Mouse (Mus musculus): ENCODE measurements around the gene Cyp2d11. TPM values are rescaled to one million over a fixed set of nuclear protein-coding genes. Genes with fewer than 3 reads are reported as not detected.
A peak's percentile ranks its signal among the peaks of the same experiment; 100 is the strongest.
"Not testable (repeated sequence)": the region's sequence is repeated elsewhere in the genome, so short reads cannot be mapped to it uniquely, and the experiment has no call there.

Gene Cyp2d11
- total RNA-seq (2014; fragmentation: Nextera tagmentation) = not detected in 2 replicates
- not detected in 2 replicates for total RNA-seq (2017)
- not detected in 2 replicates for polyA plus RNA-seq (2012)

DNA sequence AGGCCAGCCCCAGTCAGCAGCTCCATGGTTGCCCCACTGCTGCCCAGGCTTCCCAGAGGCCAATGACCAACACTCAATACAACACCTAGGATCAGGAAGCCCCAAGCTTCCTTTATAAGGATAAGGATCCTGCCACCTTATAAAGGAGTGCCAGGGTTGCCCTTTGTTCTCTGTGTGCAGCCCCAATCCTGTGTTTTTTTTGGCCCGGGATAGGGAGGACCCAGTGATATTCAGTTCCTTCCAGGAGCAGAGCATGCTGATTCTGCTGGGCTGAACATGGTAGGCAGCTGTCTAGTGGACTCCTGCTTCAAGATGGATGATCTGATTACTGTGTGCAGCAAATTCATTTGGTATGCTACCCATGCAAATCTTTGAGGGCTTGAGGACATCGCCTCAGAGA is at the start of gene Cyp2d11:
Cyp2d11 (minus strand) TSS at position 101 of the 400 bp plus-strand sequence.
- ATAC-seq (ENCODE audit: extremely low read depth, insufficient number of reproducible peaks, low FRiP score, poor library complexity, severe bottlenecking); H3K27me3 ChIP-seq (ENCODE audit: insufficient read depth, low read length); H3K9me3 ChIP-seq (replicated peaks); H3K4me3 ChIP-seq (ENCODE audit: low read depth, low read length); H3K36me3 ChIP-seq (replicated peaks); H3K4me1 ChIP-seq (ENCODE audit: insufficient read depth, low read depth, low read length); DNase-seq (ENCODE audit: low spot score): not testable (repeated sequence)

DNA sequence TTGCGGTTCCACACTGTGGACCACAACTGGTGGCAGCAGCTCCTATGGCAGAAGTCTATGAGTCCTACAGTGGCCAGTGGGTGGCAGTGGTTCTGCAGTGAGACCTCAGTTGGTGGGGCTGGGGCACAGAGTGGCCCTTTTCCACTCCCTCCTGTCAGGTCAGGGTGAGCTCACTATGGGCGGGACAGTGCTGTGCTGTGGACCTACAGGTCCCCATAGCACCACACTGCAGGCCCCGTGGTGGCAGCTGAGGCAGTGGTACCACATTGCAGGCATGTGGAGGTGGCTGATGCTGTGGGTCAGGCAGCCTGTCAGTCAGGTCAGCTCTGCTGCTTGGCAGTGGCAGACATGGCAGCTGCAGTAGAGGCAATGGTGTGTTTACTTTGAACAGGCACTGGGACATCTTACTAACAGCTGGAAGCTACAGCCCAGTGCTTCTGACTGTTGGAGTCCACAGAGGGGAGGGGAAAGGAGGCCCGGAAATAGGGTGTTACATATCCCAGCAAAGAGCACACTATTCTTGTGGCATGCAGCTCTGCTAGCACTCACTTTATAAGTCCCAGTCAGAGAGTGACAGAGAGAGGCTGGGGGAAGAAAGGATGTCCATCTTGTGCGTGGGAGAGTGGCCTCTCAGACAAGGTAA is 44.3 kb upstream of the Cyp2d11 start:
- no peaks in the 10 kb centered on the region for H3K4me1 ChIP-seq (ENCODE audit: insufficient read depth, low read depth, low read length)
- ATAC-seq (ENCODE audit: extremely low read depth, insufficient number of reproducible peaks, low FRiP score, poor library complexity, severe bottlenecking) = no peak
- H3K4me3 ChIP-seq (ENCODE audit: low read depth, low read length) = peak overlapping the region; percentile 13; the same call in 1 of the 2 replicates
- peaks cover 2% of the 10 kb centered on the region; the same call in 1 of the 2 replicates for H3K9me3 ChIP-seq (replicated peaks)
- no peaks in the 10 kb centered on the region for H3K36me3 ChIP-seq (replicated peaks)
- DNase-seq (ENCODE audit: low spot score) = no peak
- TF ChIP-seq TAL1 (conservative IDR thresholded peaks at IDR 0.05; ENCODE audit: low read depth, low read length) (no peak), GATA1 (IDR thresholded peaks at IDR 0.05; ENCODE audit: borderline replicate concordance, low read length) (no peak), GATA2 (IDR thresholded peaks at IDR 0.05; ENCODE audit: borderline replicate concordance, low read depth, low read length) (no peak), POLR2AphosphoS5 (IDR thresholded peaks at IDR 0.05; ENCODE audit: insufficient replicate concordance, low read depth, low read length) (no peak), CTCF (IDR thresholded peaks at IDR 0.05; ENCODE audit: low read depth, low read length) (no peak)
- peaks cover 9% of the 10 kb centered on the region; the same call in 1 of the 2 replicates for H3K27me3 ChIP-seq (ENCODE audit: insufficient read depth, low read length)

DNA sequence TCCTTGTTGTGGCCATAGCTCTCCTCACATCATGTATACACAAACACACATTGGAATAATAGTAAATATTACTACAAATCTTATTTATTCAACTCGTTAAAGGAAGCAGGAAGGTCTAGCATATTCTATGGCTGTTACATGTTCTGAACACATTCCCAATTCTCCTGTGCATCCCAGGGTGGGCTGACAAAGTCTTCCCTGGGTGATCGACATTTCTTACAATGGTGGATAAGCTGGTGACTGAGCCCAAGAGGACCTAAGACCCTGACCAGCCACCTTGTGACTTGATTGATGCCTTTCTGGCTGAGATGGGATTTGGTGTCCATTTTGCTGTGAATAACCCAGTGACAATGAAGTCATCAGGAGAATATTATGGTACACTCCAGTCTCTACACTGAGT is 41.8 kb upstream of the Cyp2d11 start:
- Histone ChIP-seq H3K36me3 (replicated peaks) (no peaks in the 10 kb centered on the region), H3K27me3 (ENCODE audit: insufficient read depth, low read length) (peaks cover 9% of the 10 kb centered on the region; the same call in 1 of the 2 replicates), H3K4me1 (ENCODE audit: insufficient read depth, low read depth, low read length) (no peaks in the 10 kb centered on the region), H3K9me3 (replicated peaks) (peaks cover 2% of the 10 kb centered on the region; the same call in 1 of the 2 replicates), H3K4me3 (ENCODE audit: low read depth, low read length) (no peak overlapping the region)
- TF ChIP-seq GATA2 (IDR thresholded peaks at IDR 0.05; ENCODE audit: borderline replicate concordance, low read depth, low read length) = no peak
- TF ChIP-seq TAL1 (conservative IDR thresholded peaks at IDR 0.05; ENCODE audit: low read depth, low read length) = no peak
- no peak for ATAC-seq (ENCODE audit: extremely low read depth, insufficient number of reproducible peaks, low FRiP score, poor library complexity, severe bottlenecking)
- DNase-seq (ENCODE audit: low spot score) = no peak

DNA sequence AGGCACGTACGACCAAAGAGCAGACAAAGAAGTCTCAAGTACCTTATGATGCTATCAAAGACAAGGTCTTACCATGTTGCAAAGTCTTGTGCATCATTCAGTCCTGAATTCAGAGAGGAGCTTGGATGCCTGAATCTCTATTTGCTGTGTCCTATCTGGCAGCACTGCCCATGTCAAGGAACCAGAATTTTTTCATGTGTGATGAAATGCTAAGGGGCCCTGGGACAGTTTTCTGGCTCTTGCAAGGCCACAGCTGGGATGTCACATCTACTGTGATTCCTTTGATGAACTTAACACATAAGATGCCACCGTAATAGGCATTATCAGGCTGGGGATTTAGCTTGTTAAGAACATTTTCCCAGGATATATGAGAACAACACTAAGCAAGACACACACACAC is 41.2 kb upstream of the Cyp2d11 start:
- Histone ChIP-seq H3K4me1 (ENCODE audit: insufficient read depth, low read depth, low read length) (no peaks in the 10 kb centered on the region), H3K9me3 (replicated peaks) (peaks cover 2% of the 10 kb centered on the region; the same call in 1 of the 2 replicates), H3K4me3 (ENCODE audit: low read depth, low read length) (no peak overlapping the region), H3K27me3 (ENCODE audit: insufficient read depth, low read length) (peaks cover 9% of the 10 kb centered on the region; the same call in 1 of the 2 replicates), H3K36me3 (replicated peaks) (no peaks in the 10 kb centered on the region)
- no peak for TF ChIP-seq CTCF (IDR thresholded peaks at IDR 0.05; ENCODE audit: low read depth, low read length)
- TF ChIP-seq POLR2AphosphoS5 (IDR thresholded peaks at IDR 0.05; ENCODE audit: insufficient replicate concordance, low read depth, low read length) = no peak
- no peak for TF ChIP-seq TAL1 (conservative IDR thresholded peaks at IDR 0.05; ENCODE audit: low read depth, low read length)
- TF ChIP-seq GATA1 (IDR thresholded peaks at IDR 0.05; ENCODE audit: borderline replicate concordance, low read length) = no peak
- TF ChIP-seq GATA2 (IDR thresholded peaks at IDR 0.05; ENCODE audit: borderline replicate concordance, low read depth, low read length) = no peak
- ATAC-seq (ENCODE audit: extremely low read depth, insufficient number of reproducible peaks, low FRiP score, poor library complexity, severe bottlenecking) = no peak
- DNase-seq (ENCODE audit: low spot score) = no peak

DNA sequence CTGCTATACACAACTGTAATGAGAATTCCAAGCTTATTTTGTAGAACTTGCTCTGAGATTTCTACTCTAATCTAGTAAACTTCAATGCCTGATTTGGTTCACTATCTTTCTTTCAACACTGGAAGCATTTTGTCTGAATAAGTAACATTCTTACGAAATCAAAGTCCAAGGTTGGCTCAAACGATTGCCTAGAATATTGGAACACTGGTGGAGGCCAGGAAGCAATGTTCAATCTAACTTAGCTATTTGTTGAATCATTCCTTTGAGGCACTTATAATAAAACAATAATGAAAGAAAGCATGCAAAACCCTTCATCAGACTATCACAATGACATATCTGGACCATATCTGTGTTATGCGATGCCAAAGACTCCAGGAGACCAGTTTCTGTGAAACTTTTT is 40.7 kb upstream of the Cyp2d11 start:
- Histone ChIP-seq H3K4me3 (ENCODE audit: low read depth, low read length) (no peak overlapping the region), H3K9me3 (replicated peaks) (peaks cover 2% of the 10 kb centered on the region), H3K4me1 (ENCODE audit: insufficient read depth, low read depth, low read length) (no peaks in the 10 kb centered on the region), H3K27me3 (ENCODE audit: insufficient read depth, low read length) (peaks cover 9% of the 10 kb centered on the region; the same call in 1 of the 2 replicates), H3K36me3 (replicated peaks) (no peaks in the 10 kb centered on the region)
- ATAC-seq (ENCODE audit: extremely low read depth, insufficient number of reproducible peaks, low FRiP score, poor library complexity, severe bottlenecking) = no peak
- no peak for DNase-seq (ENCODE audit: low spot score)
- TF ChIP-seq TAL1 (conservative IDR thresholded peaks at IDR 0.05; ENCODE audit: low read depth, low read length) (no peak), POLR2AphosphoS5 (IDR thresholded peaks at IDR 0.05; ENCODE audit: insufficient replicate concordance, low read depth, low read length) (no peak), GATA1 (IDR thresholded peaks at IDR 0.05; ENCODE audit: borderline replicate concordance, low read length) (no peak), CTCF (IDR thresholded peaks at IDR 0.05; ENCODE audit: low read depth, low read length) (no peak), GATA2 (IDR thresholded peaks at IDR 0.05; ENCODE audit: borderline replicate concordance, low read depth, low read length) (no peak)

DNA sequence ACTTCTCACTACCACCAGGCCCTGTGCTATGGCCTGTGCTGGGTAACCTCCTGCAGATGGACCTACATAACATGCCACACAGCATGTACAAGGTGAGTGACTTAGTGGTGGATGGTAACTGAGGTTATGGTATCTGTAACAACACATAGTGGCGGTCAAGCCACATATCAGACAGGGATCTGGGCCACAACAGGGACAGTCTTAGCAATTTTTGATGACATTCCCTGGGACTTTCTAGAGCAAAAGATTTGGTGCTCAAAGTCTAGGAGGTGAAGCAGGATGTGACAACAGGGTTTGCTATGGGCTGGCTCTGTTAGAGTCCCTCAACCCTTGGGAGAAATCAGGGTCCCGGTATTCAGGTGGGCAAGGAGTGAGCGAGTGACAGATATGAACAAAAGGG is 39.8 kb upstream of the Cyp2d11 start:
- peaks cover 9% of the 10 kb centered on the region; the same call in 1 of the 2 replicates for H3K27me3 ChIP-seq (ENCODE audit: insufficient read depth, low read length)
- TF ChIP-seq GATA1 (IDR thresholded peaks at IDR 0.05; ENCODE audit: borderline replicate concordance, low read length) (no peak), POLR2AphosphoS5 (IDR thresholded peaks at IDR 0.05; ENCODE audit: insufficient replicate concordance, low read depth, low read length) (no peak), CTCF (IDR thresholded peaks at IDR 0.05; ENCODE audit: low read depth, low read length) (no peak), GATA2 (IDR thresholded peaks at IDR 0.05; ENCODE audit: borderline replicate concordance, low read depth, low read length) (no peak), TAL1 (conservative IDR thresholded peaks at IDR 0.05; ENCODE audit: low read depth, low read length) (no peak)
- no peaks in the 10 kb centered on the region for H3K4me1 ChIP-seq (ENCODE audit: insufficient read depth, low read depth, low read length)
- no peak for DNase-seq (ENCODE audit: low spot score)
- H3K4me3 ChIP-seq (ENCODE audit: low read depth, low read length) = no peak overlapping the region
- no peaks in the 10 kb centered on the region for H3K36me3 ChIP-seq (replicated peaks)
- no peak for ATAC-seq (ENCODE audit: extremely low read depth, insufficient number of reproducible peaks, low FRiP score, poor library complexity, severe bottlenecking)
- peaks cover 2% of the 10 kb centered on the region for H3K9me3 ChIP-seq (replicated peaks)
